Mouse (Mus musculus): ENCODE results near the gene Krt35.

The Krt35 gene

DNA sequence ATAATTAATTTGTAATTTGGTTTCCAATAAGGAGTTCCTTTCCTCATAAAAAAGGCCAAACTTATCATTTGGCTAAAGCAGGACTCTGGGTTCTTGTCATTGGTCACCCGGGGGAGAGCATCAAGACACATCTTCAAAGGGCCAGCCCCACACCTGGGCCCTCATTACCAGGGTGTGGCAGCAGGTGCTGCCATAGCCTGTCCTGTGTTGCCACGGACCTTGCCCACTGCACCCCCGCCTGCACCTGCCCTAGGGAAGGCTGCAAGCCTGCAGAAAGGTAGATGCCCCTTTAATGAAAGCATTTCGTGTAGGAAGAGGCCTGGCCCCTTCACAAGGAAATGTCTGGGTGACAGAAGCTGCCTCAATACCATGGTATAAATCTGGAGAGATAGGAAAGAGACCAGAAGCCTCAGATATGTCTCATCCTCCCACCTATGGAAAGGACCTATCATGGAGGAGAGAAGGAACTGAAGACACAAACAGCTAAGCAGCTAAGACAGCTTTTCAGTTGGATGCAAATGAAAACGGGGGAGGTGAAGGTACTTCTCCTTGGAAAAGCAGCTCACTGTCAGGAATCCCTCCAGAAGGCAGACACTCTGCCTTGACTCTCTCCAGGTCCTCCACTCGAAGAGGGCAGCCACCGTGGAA is 7.5 kb downstream of the Krt35 start:
- ChIA-PET CTCF (interaction anchor here in 1 of 4 experiments (1.2 kb wide), 1 partner anchor 81 kb away, joined by 3 read pairs; no protein-coding TSS in a partner anchor), POLR2A (no interaction called here)

- ChIA-PET CTCF (interaction anchor here in 1 of 4 experiments (1.2 kb wide), 1 partner anchor 81 kb away, joined by 3 read pairs; no protein-coding TSS in a partner anchor), POLR2A (no interaction called here)
These were observed 8.2 kb downstream of the Krt35 start, which contains the start of gene Krt32 for GRCm38 (mm10) chr11:100087861-100088260. Gene Krt32 (minus strand): TSS chr11:100088226.

GRCm38 (mm10) chr11:100073873-100074272 is 22.2 kb downstream of the Krt35 start:
- CTCF ChIA-PET: no interaction called here

GRCm38 (mm10) chr11:100067293-100068036 is 28.6 kb downstream of the Krt35 start:
- POLR2A ChIA-PET: interaction anchor here in 1 of 4 experiments (0.5 kb wide), 1 partner anchor 80 kb away, joined by 5 read pairs; no protein-coding TSS in a partner anchor

More at GRCm38 (mm10) chr11:100073873-100074272, 22.2 kb downstream of the Krt35 start:
- POLR2A ChIA-PET: no interaction called here

GRCm38 (mm10) chr11:100066236-100067010 is 29.6 kb downstream of the Krt35 start:
- POLR2A ChIA-PET: no interaction called here
- CTCF ChIA-PET: no interaction called here

More at GRCm38 (mm10) chr11:100067293-100068036, 28.6 kb downstream of the Krt35 start:
- CTCF ChIA-PET: interaction anchor here in 1 of 4 experiments (0.6 to 1.1 kb wide), 2 partner anchors 60 to 101 kb away, joined by 4 read pairs; no protein-coding TSS in a partner anchor

DNA sequence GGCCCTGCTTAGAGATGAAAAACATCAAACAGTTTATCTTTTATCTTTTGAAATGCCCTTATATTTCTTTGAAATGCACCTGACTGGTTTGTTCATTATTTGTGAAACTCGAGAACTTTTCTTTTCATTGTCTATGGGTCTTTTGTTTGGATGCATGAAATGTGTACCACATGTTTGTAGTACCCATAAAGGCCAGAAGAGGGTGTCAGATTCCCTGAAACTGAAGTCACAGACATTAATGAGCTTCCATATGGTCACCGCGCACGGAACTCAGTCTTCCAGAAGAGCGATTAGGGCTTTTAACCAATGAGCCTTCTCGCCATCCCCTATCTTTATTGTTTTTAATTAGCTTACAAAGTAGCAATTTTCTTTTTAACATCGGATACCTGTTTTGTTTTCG is 37.2 kb downstream of the Krt35 start:
- POLR2A ChIA-PET: interaction anchor here in 1 of 4 experiments (0.8 to 0.9 kb wide), 2 partner anchors 228 to 939 kb away, joined by 3 to 4 read pairs; no protein-coding TSS in a partner anchor

DNA sequence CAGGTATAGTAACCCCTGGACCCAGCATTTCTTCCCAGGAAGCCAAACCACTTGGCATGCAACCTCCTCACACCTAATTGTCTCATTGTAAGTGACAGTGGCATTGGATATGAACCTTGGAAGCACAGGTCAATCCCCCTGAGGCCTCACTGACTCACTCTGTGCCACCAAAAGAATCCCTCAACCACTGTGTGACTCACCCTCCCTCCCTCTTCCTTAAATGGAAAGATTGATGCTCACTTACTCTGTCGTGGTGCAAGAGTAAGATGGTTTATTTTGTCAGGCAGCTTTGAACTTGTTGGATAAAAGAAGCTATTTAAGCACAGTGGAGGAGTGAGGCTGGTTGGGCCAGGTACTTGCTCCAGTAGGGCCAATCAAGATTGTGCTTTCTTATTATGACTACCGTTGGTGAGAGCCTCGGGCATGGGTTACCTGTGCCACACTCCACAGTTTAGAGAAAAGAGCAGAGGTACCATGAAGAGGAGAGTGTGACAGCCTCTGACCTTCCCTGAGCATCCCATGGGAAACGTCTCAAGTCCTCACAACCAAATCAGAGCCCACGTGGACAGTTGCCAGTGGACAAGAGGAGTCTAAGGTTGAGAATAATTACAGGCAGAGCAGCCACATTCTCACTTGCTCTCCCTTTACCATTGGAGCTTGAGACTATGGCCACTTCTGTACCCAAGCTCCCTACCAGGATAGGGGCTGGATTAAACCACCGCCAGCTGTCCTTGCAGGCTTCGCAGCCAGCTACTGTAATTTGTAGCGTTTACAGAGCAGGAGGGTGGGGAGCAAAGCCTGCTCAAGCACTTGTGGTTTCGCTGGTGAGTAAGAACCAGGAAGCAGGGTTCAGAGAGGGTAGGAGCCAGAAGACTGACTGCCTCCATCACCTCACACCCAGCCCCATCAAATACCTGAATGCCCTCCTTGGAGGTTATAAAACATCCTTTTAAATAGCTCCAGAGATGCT is 40.1 kb downstream of the Krt35 start:
- POLR2A ChIA-PET: interaction anchor here in 1 of 4 experiments (1.3 kb wide), 1 partner anchor 57 kb away, joined by 3 read pairs; no protein-coding TSS in a partner anchor

More for the DNA sequence above, 37.2 kb downstream of the Krt35 start:
- CTCF ChIA-PET: interaction anchor here (0.5 to 2.3 kb wide), 27 partner anchors 11 to 241 kb away, joined by 3 to 28 read pairs (median 3); partner anchors contain the start of gene Krt9 (in 1 of the 4)

DNA sequence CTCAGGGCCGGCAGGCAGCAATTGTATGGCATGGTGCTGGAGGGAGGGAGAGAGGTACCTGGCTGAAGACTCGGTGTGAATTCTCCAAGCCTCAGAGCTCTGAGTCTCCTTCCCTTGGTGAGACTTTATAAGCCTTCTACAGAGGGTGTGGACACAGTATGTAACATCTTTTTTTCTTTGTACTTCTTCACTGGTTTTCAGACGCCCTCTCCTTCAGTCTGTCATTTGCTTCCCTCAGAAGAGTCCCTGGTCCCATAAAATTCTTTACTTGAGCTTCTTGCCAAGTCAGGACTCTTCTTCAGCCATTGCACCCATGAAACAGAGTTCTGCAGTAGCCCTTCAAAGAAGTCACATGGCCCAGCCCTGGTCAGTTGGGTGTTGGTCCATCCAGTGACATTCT is 45.6 kb downstream of the Krt35 start, which contains the start of gene Krt31:
Gene Krt31, minus strand, starts transcription at position 101 of the 400 bp plus-strand sequence.
- CTCF ChIA-PET: no interaction called here
- POLR2A ChIA-PET: no interaction called here

More for the DNA sequence above, 40.1 kb downstream of the Krt35 start:
- CTCF ChIA-PET: no interaction called here

DNA sequence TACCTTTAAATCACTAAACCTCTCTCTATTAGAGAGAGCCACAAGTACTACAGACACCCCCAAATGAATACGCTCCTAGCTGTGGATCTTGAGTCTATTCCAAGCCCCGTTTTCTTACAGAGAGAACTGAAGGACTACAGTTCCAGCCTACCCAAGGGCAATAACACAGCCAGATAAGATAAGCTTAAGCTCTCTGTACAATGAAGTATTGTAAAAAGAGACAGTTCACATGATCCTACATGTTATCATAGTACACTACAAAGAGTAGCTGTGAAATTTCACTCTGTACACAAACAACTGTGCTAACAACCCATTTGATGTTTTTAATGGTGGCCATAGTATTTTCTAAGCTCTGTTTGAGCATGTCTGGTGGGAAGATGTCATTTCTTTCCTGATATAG is 48.8 kb downstream of the Krt35 start:
- ChIA-PET POLR2A (no interaction called here), CTCF (interaction anchor here in 2 of 4 experiments (0.9 to 1.2 kb wide), 1 partner anchor 12 kb away, joined by 3 read pairs; no protein-coding TSS in a partner anchor)

DNA sequence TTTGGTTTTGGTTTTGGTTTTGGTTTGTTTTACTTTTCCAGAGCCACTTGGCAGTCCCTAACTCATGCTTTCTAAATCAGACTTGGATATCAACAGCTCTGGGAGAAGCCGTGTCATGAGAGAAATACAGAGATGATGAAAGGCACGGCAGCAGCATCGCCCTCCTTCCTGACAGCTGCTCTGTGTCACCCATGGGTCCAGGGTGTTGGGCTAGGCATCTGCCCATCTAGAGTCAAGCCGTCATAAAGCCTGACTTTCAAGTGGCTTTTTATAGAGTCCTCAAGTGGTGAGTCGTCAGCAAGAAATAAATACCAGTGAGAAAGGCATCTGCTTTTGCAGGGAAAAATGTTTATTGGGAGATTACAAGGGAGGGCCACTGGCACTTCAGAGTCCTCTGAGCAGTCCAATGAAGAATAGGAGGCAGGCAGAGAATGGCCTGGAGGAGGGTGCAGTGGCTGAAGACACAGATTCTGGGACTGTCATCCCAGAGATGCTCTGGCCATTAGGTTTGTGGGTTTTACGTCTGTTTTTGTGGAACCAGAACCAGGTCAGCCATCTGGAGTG is 49.7 kb downstream of the Krt35 start:
- CTCF ChIA-PET: no interaction called here
- POLR2A ChIA-PET: no interaction called here

Data from embryonic stem cell, embryonic (primary cell).